17 mouse cellular contexts compared by ENCODE assay signal in the genomic region with DNA sequence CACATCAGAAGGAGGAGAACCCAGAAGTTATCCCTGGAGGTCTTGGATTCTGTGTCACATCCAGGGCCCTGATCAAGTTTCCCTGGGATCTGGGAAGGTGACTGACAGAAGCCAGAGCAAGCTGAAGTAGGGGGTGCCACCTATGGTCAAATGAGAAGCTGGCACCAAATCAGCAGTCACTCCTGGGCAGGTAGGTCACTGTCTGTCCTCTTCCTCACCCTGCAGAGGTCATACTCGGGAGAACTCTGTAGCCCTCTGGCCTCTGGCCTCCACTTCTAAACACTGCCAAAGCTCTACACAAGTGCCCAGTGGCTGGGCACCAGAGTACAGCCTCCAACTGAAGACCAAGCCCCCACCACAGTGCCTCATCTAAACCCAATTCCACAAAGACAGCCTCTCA. TPM values are rescaled to one million over a fixed set of nuclear protein-coding genes. Genes with fewer than 3 reads are reported as not detected.
A peak's percentile ranks its signal among the peaks of the same experiment; 100 is the strongest.
DNase-seq lines count a peak whose midpoint lies in the region; ATAC-seq and TF ChIP-seq lines count a peak whose summit lies in the region.
"Had no signal": no experiment of that assay in that cellular context is flagged by ENCODE, and none has a peak within 500 bp of the region (broad histone marks: within the 10 kb centered on the region; RNA-seq: fewer than 3 reads in every experiment).

No protein-coding gene starts in this region.

- no peak for TF ChIP-seq CTCF in liver, adult 2 months (IDR thresholded peaks at IDR 0.05; ENCODE audit: low read depth, low read length)
- no peak for TF ChIP-seq CTCF in hindbrain, postnatal 0 days (IDR thresholded peaks at IDR 0.05; ENCODE audit: low read depth)

- peak overlapping the region; percentile 90 for H3K4me2 ChIP-seq in hindbrain, embryonic 14.5 days (replicated peaks)
- no peak overlapping the region for H3K4me2 ChIP-seq in liver, embryonic 12.5 days
- peak overlapping the region; percentile 89; the same call in 1 of the 2 replicates for H3K4me2 ChIP-seq in embryonic facial prominence, embryonic 13.5 days
- H3K4me2 ChIP-seq in hindbrain, postnatal 0 days (ENCODE audit: low read depth, low read length), result peak overlapping the region; percentile 95; the same call in 1 of the 2 replicates

- H3K9ac ChIP-seq in hindbrain, embryonic 14.5 days, result 0 out of 2 replicates have a peak overlapping the region, but pooled peaks have one; percentile 9
- peak overlapping the region; percentile 89 for H3K9ac ChIP-seq in liver, adult 2 months (ENCODE audit: low read depth, low read length)
- no peak overlapping the region for H3K9ac ChIP-seq in liver, embryonic 12.5 days
- no peak overlapping the region for H3K9ac ChIP-seq in embryonic facial prominence, embryonic 13.5 days
- H3K9ac ChIP-seq in hindbrain, postnatal 0 days (replicated peaks; ENCODE audit: low read length), result no peak overlapping the region

- WGBS in hindbrain, embryonic 14.5 days, result 74% methylated on average over 1 of the region's 1 CpGs
- WGBS in hindbrain, embryonic 10.5 days, result 73% methylated on average over 1 of the region's 1 CpGs
- WGBS in liver, adult 2 months, result 24% methylated on average over 1 of the region's 1 CpGs
- 67% methylated on average over 1 of the region's 1 CpGs for WGBS in liver, embryonic 12.5 days (ENCODE audit: insufficient replicate concordance)
- 68% methylated on average over 1 of the region's 1 CpGs for WGBS in embryonic facial prominence, embryonic 13.5 days
- 50% methylated on average over 1 of the region's 1 CpGs for WGBS in hindbrain, postnatal 0 days

- DNase-seq in hindbrain, embryonic 14.5 days (ENCODE audit: low spot score), result no peak
- DNase-seq in hindbrain, embryonic 10.5 days (ENCODE audit: low spot score), result no peak
- peak; percentile 91 for DNase-seq in liver, adult 2 months (ENCODE audit: extremely low read depth, low read depth, low spot score)
- no peak for DNase-seq in hindbrain, postnatal 0 days (ENCODE audit: low spot score)
- no peak for DNase-seq in adrenal gland, postnatal 36 days
- DNase-seq in layer of hippocampus, adult 18-20 months (ENCODE audit: low spot score in 2 of 2), result no peak
- DNase-seq: cerebellum, adult 9-11 months; embryo, embryonic 11 days; gastrocnemius, postnatal 25 days; heart, postnatal 14 days; layer of hippocampus, postnatal 36 days; lung, postnatal 14 days; thymus, postnatal 36 days had no signal

- H3K27me3 ChIP-seq in hindbrain, embryonic 14.5 days (ENCODE audit: control insufficient read depth, insufficient read depth, low read length), result no peaks in the 10 kb centered on the region
- H3K27me3 ChIP-seq in hindbrain, embryonic 10.5 days (ENCODE audit: insufficient read depth, poor library complexity, severe bottlenecking), result 0 out of 2 replicates have a peak, but pooled peaks cover 3% of the 10 kb centered on the region
- H3K27me3 ChIP-seq in liver, adult 2 months (ENCODE audit: control insufficient read depth, insufficient read depth, low read length), result no peaks in the 10 kb centered on the region
- peaks cover 62% of the 10 kb centered on the region for H3K27me3 ChIP-seq in liver, embryonic 12.5 days (replicated peaks)
- no peaks in the 10 kb centered on the region for H3K27me3 ChIP-seq in embryonic facial prominence, embryonic 13.5 days
- no peaks in the 10 kb centered on the region for H3K27me3 ChIP-seq in hindbrain, postnatal 0 days (ENCODE audit: insufficient read depth, low read length)

- TF ChIP-seq POLR2A in liver, adult 2 months (IDR thresholded peaks at IDR 0.05; ENCODE audit: extremely low read depth, insufficient read depth, low read length), result no peak

- H3K4me3 ChIP-seq in hindbrain, embryonic 14.5 days (replicated peaks; ENCODE audit: low read length), result no peak overlapping the region
- H3K4me3 ChIP-seq in hindbrain, embryonic 10.5 days, result no peak overlapping the region
- no peak overlapping the region for H3K4me3 ChIP-seq in liver, adult 2 months (ENCODE audit: insufficient read depth, low read depth, low read length)
- no peak overlapping the region for H3K4me3 ChIP-seq in liver, embryonic 12.5 days
- H3K4me3 ChIP-seq in embryonic facial prominence, embryonic 13.5 days, result peak overlapping the region; percentile 5; the same call in 1 of the 2 replicates
- no peak overlapping the region for H3K4me3 ChIP-seq in hindbrain, postnatal 0 days (ENCODE audit: low read length)
- H3K4me3 ChIP-seq: heart, embryonic 10.5 days; megakaryocyte, embryonic 14.5 days had no signal

- no peaks in the 10 kb centered on the region for H3K9me3 ChIP-seq in hindbrain, embryonic 14.5 days (ENCODE audit: control insufficient read depth, low read length)
- H3K9me3 ChIP-seq in hindbrain, embryonic 10.5 days, result no peaks in the 10 kb centered on the region
- H3K9me3 ChIP-seq in liver, embryonic 12.5 days (replicated peaks), result no peaks in the 10 kb centered on the region
- H3K9me3 ChIP-seq in embryonic facial prominence, embryonic 13.5 days, result no peaks in the 10 kb centered on the region
- H3K9me3 ChIP-seq in hindbrain, postnatal 0 days (ENCODE audit: low read length), result no peaks in the 10 kb centered on the region
- H3K9me3 ChIP-seq: heart, embryonic 10.5 days; megakaryocyte, embryonic 14.5 days had no signal

- peaks cover 4% of the 10 kb centered on the region; the same call in 1 of the 2 replicates for H3K79me2 ChIP-seq in liver, adult 2 months (ENCODE audit: control insufficient read depth, insufficient read depth, low read length)

- no peaks in the 10 kb centered on the region for H3K36me3 ChIP-seq in hindbrain, embryonic 14.5 days (replicated peaks; ENCODE audit: control insufficient read depth, insufficient read depth)
- H3K36me3 ChIP-seq in hindbrain, embryonic 10.5 days, result peaks cover 4% of the 10 kb centered on the region
- peaks cover 10% of the 10 kb centered on the region; the same call in 1 of the 2 replicates for H3K36me3 ChIP-seq in liver, adult 2 months (ENCODE audit: control insufficient read depth, insufficient read depth, low read length)
- H3K36me3 ChIP-seq in liver, embryonic 12.5 days, result no peaks in the 10 kb centered on the region
- peaks cover under 1% of the 10 kb centered on the region; the same call in 1 of the 2 replicates for H3K36me3 ChIP-seq in embryonic facial prominence, embryonic 13.5 days
- H3K36me3 ChIP-seq in hindbrain, postnatal 0 days (ENCODE audit: insufficient read depth, low read length), result no peaks in the 10 kb centered on the region

- peaks cover 52% of the 10 kb centered on the region for H3K4me1 ChIP-seq in hindbrain, embryonic 14.5 days (replicated peaks; ENCODE audit: control insufficient read depth, insufficient read depth, low read length)
- peaks cover 84% of the 10 kb centered on the region for H3K4me1 ChIP-seq in hindbrain, embryonic 10.5 days (replicated peaks)
- H3K4me1 ChIP-seq in liver, adult 2 months (ENCODE audit: control insufficient read depth, insufficient read depth, low read length), result peaks cover 46% of the 10 kb centered on the region
- peaks cover 48% of the 10 kb centered on the region; the same call in 1 of the 2 replicates for H3K4me1 ChIP-seq in liver, embryonic 12.5 days
- peaks cover 73% of the 10 kb centered on the region for H3K4me1 ChIP-seq in embryonic facial prominence, embryonic 13.5 days
- peaks cover 34% of the 10 kb centered on the region for H3K4me1 ChIP-seq in hindbrain, postnatal 0 days (ENCODE audit: insufficient read depth, low read length)

- ATAC-seq in hindbrain, embryonic 14.5 days (ENCODE audit: low FRiP score), result no peak
- ATAC-seq in liver, embryonic 12.5 days, result no peak
- no peak for ATAC-seq in embryonic facial prominence, embryonic 13.5 days (ENCODE audit: insufficient number of reproducible peaks, insufficient read depth, low FRiP score, low TSS enrichment, low read depth)
- ATAC-seq in hindbrain, postnatal 0 days, result no peak

- no peak overlapping the region for H3K27ac ChIP-seq in hindbrain, embryonic 14.5 days
- H3K27ac ChIP-seq in hindbrain, embryonic 10.5 days, result no peak overlapping the region
- peak overlapping the region; percentile 95 for H3K27ac ChIP-seq in liver, adult 2 months (replicated peaks; ENCODE audit: insufficient read depth, low read depth, low read length)
- no peak overlapping the region for H3K27ac ChIP-seq in liver, embryonic 12.5 days
- no peak overlapping the region for H3K27ac ChIP-seq in embryonic facial prominence, embryonic 13.5 days
- H3K27ac ChIP-seq in hindbrain, postnatal 0 days, result peak overlapping the region; percentile 11; the same call in 1 of the 2 replicates
- H3K27ac ChIP-seq: heart, embryonic 10.5 days had no signal

RNA-seq across cellular contexts. Expression of gene Tsku, which starts 3.1 kb away (rescaled TPM):
- polyA plus RNA-seq in hindbrain, embryonic 14.5 days (2014; fragmentation: Nextera tagmentation; extraction: Ambion mirVana), result 9.5 and 11.7 TPM in 2 replicates
- polyA plus RNA-seq in hindbrain, embryonic 10.5 days (2016; fragmentation: Nextera tagmentation; extraction: Ambion mirVana), result 8.1 and 10.2 TPM in 2 replicates
- 10.1 and 15.4 TPM in 2 replicates for total RNA-seq in liver, adult 2 months (2014; rRNA removed)
- polyA plus RNA-seq in liver, adult 2 months (2012; rRNA removed), result 57.1 and 103 TPM in 2 replicates
- polyA plus RNA-seq in liver, embryonic 12.5 days (2016; fragmentation: Nextera tagmentation; extraction: Ambion mirVana), result 1.6 and 2.1 TPM in 2 replicates
- polyA plus RNA-seq in embryonic facial prominence, embryonic 13.5 days (2015; fragmentation: Nextera tagmentation; extraction: Ambion mirVana), result 17.2 and 19.2 TPM in 2 replicates
- 37.6 and 48.8 TPM in 2 replicates for total RNA-seq in hindbrain, postnatal 0 days (2014; rRNA removed)
- polyA plus RNA-seq in hindbrain, postnatal 0 days (2015; fragmentation: Nextera tagmentation; extraction: Ambion mirVana), result 9.4 and 11.1 TPM in 2 replicates
- 10 to 100 TPM; 19.8 to 23.4 TPM for total RNA-seq in adrenal gland, postnatal 36 days (2021)
- total RNA-seq in layer of hippocampus, adult 18-20 months (2021), result 1 to 10 TPM; 1.1 to 1.6 TPM

RNA-seq across cellular contexts. Expression of gene Acer3, which starts 37.0 kb away (rescaled TPM):
- polyA plus RNA-seq in hindbrain, embryonic 14.5 days (2014; fragmentation: Nextera tagmentation; extraction: Ambion mirVana), result 27.1 and 27.4 TPM in 2 replicates
- 18.5 and 22.2 TPM in 2 replicates for polyA plus RNA-seq in hindbrain, embryonic 10.5 days (2016; fragmentation: Nextera tagmentation; extraction: Ambion mirVana)
- 16.8 and 19.7 TPM in 2 replicates for total RNA-seq in liver, adult 2 months (2014; rRNA removed)
- polyA plus RNA-seq in liver, adult 2 months (2012; rRNA removed), result 7.4 and 12.2 TPM in 2 replicates
- 24.6 and 26.6 TPM in 2 replicates for polyA plus RNA-seq in liver, embryonic 12.5 days (2016; fragmentation: Nextera tagmentation; extraction: Ambion mirVana)
- 31.8 and 32.9 TPM in 2 replicates for polyA plus RNA-seq in embryonic facial prominence, embryonic 13.5 days (2015; fragmentation: Nextera tagmentation; extraction: Ambion mirVana)
- total RNA-seq in hindbrain, postnatal 0 days (2014; rRNA removed), result 14.7 and 18.1 TPM in 2 replicates
- polyA plus RNA-seq in hindbrain, postnatal 0 days (2015; fragmentation: Nextera tagmentation; extraction: Ambion mirVana), result 24.9 and 26.8 TPM in 2 replicates
- total RNA-seq in adrenal gland, postnatal 36 days (2021), result 10 to 100 TPM; 12.9 to 17.3 TPM
- total RNA-seq in layer of hippocampus, adult 18-20 months (2021), result 10 to 100 TPM; 18.1 to 24.9 TPM

Comparison
In these comparisons a context has a peak if more than half of its experiments do, and no peak if none do; other contexts are left out.
1. H3K27ac ChIP-seq: peak in liver, adult 2 months (single experiment) and hindbrain, postnatal 0 days (single experiment); none in hindbrain, embryonic 14.5 days (single experiment), hindbrain, embryonic 10.5 days (single experiment), liver, embryonic 12.5 days (single experiment) and embryonic facial prominence, embryonic 13.5 days (single experiment).
2. H3K9ac ChIP-seq: peak in hindbrain, embryonic 14.5 days (single experiment) and liver, adult 2 months (single experiment); none in liver, embryonic 12.5 days (single experiment), embryonic facial prominence, embryonic 13.5 days (single experiment) and hindbrain, postnatal 0 days (single experiment).